ENCODE assay signal across 10 mouse cellular contexts in the genomic region with DNA sequence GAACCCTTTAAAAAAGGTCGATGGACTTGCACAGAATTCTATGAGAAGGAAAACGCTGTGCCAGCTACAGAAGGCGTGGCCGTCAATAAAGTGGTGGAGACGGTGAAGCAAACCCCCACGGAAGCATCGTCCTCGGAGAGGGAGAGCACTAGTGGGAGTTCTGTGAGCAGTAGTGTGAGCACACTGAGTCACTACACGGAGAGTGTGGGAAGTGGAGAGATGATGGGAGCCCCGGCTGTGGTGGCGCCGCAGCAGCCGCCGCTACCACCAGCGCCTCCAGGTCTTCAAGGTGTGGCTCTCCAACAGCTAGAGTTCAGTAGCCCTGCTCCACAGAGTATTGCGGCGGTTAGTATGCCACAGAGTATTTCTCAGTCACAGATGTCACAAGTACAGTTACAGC. TPM values are rescaled to one million over a fixed set of nuclear protein-coding genes. Genes with fewer than 3 reads are reported as not detected.
DNase-seq lines count a peak whose midpoint lies in the region; ATAC-seq and TF ChIP-seq lines count a peak whose summit lies in the region.
"Had no signal": no experiment of that assay in that cellular context is flagged by ENCODE, and none has a peak within 500 bp of the region (broad histone marks: within the 10 kb centered on the region; RNA-seq: fewer than 3 reads in every experiment).

No protein-coding gene starts in this region.

- peak overlapping the region; percentile 82; the same call in 1 of the 2 replicates for H3K4me3 ChIP-seq in lung, embryonic 14.5 days (ENCODE audit: low read depth, low read length)
- peak overlapping the region; percentile 89 for H3K4me3 ChIP-seq in forebrain, embryonic 14.5 days (ENCODE audit: low read depth, low read length)
- peak overlapping the region; percentile 97; the same call in 1 of the 2 replicates for H3K4me3 ChIP-seq in limb, embryonic 12.5 days (replicated peaks)
- H3K4me3 ChIP-seq: heart, adult 2 months had no signal

- 91% methylated on average over 17 of the region's 17 CpGs for WGBS in lung, embryonic 14.5 days
- WGBS in forebrain, embryonic 14.5 days, result 89% methylated on average over 17 of the region's 17 CpGs
- 93% methylated on average over 17 of the region's 17 CpGs for WGBS in limb, embryonic 12.5 days

- H3K27me3 ChIP-seq in lung, embryonic 14.5 days (ENCODE audit: insufficient read depth, low read length), result no peaks in the 10 kb centered on the region
- H3K27me3 ChIP-seq in forebrain, embryonic 14.5 days (replicated peaks; ENCODE audit: control insufficient read depth, insufficient read depth, low read length), result no peaks in the 10 kb centered on the region
- no peaks in the 10 kb centered on the region for H3K27me3 ChIP-seq in limb, embryonic 12.5 days

- no peak for DNase-seq in lung, embryonic 14.5 days
- no peak for DNase-seq in lung, adult 18-20 months
- DNase-seq in forebrain, embryonic 14.5 days (ENCODE audit: low spot score), result no peak
- peak; percentile 28 for DNase-seq in right cerebral cortex, postnatal 14 days
- DNase-seq in kidney, postnatal 14 days, result no peak
- DNase-seq in ovary, postnatal 36 days (ENCODE audit: low spot score), result no peak
- DNase-seq: heart, adult 2 months; lung, postnatal 4 days had no signal

- H3K36me3 ChIP-seq in lung, embryonic 14.5 days (ENCODE audit: insufficient read depth), result peaks cover 43% of the 10 kb centered on the region
- peaks cover 38% of the 10 kb centered on the region for H3K36me3 ChIP-seq in forebrain, embryonic 14.5 days (ENCODE audit: control insufficient read depth, insufficient read depth, low read length)
- peaks cover 34% of the 10 kb centered on the region for H3K36me3 ChIP-seq in limb, embryonic 12.5 days

- H3K4me1 ChIP-seq in lung, embryonic 14.5 days (ENCODE audit: insufficient read depth), result peaks cover 34% of the 10 kb centered on the region
- peaks cover 47% of the 10 kb centered on the region for H3K4me1 ChIP-seq in forebrain, embryonic 14.5 days (ENCODE audit: control insufficient read depth, insufficient read depth, low read length)
- H3K4me1 ChIP-seq in limb, embryonic 12.5 days (replicated peaks), result peaks cover 50% of the 10 kb centered on the region

- H3K27ac ChIP-seq in lung, embryonic 14.5 days (ENCODE audit: low read depth), result no peak overlapping the region
- H3K27ac ChIP-seq in forebrain, embryonic 14.5 days (ENCODE audit: low read depth, low read length), result no peak overlapping the region
- no peak overlapping the region for H3K27ac ChIP-seq in limb, embryonic 12.5 days
- H3K27ac ChIP-seq: heart, adult 2 months had no signal

- ATAC-seq in lung, embryonic 14.5 days (ENCODE audit: insufficient read depth), result no peak
- ATAC-seq in forebrain, embryonic 14.5 days, result no peak
- ATAC-seq in limb, embryonic 12.5 days (ENCODE audit: insufficient number of reproducible peaks, insufficient read depth, low FRiP score, low TSS enrichment, low read depth), result no peak
- ATAC-seq in megakaryocyte progenitor cell, adult 5-6 weeks (replicated peaks; ENCODE audit: poor library complexity), result no peak

- H3K9me3 ChIP-seq in lung, embryonic 14.5 days (ENCODE audit: low read depth, low read length), result no peaks in the 10 kb centered on the region
- no peaks in the 10 kb centered on the region for H3K9me3 ChIP-seq in forebrain, embryonic 14.5 days (replicated peaks; ENCODE audit: control insufficient read depth, low read length)
- H3K9me3 ChIP-seq in limb, embryonic 12.5 days, result no peaks in the 10 kb centered on the region

- peak overlapping the region; percentile 84 for H3K4me2 ChIP-seq in lung, embryonic 14.5 days
- peak overlapping the region; percentile 91 for H3K4me2 ChIP-seq in forebrain, embryonic 14.5 days (ENCODE audit: low read length)
- peak overlapping the region; percentile 82 for H3K4me2 ChIP-seq in limb, embryonic 12.5 days

- TF ChIP-seq CTCF in lung, embryonic 14.5 days (IDR thresholded peaks at IDR 0.05; ENCODE audit: low read depth), result no peak

- no peak overlapping the region for H3K9ac ChIP-seq in lung, embryonic 14.5 days
- H3K9ac ChIP-seq in forebrain, embryonic 14.5 days (ENCODE audit: low read length), result peak overlapping the region; percentile 99
- H3K9ac ChIP-seq in limb, embryonic 12.5 days (replicated peaks), result no peak overlapping the region

RNA-seq across cellular contexts. Expression of a gene that starts 2.6 kb away (rescaled TPM):
- polyA plus RNA-seq in lung, embryonic 14.5 days (2014; fragmentation: Nextera tagmentation; extraction: Ambion mirVana), result 645 and 660 TPM in 2 replicates
- 854 and 922 TPM in 2 replicates for polyA plus RNA-seq in forebrain, embryonic 14.5 days (2014; fragmentation: Nextera tagmentation; extraction: Ambion mirVana)
- 492 and 610 TPM in 2 replicates for polyA plus RNA-seq in limb, embryonic 12.5 days (2016; fragmentation: Nextera tagmentation; extraction: Ambion mirVana)
- 44.8 and 46.4 TPM in 2 replicates for total RNA-seq in megakaryocyte progenitor cell, adult 5-6 weeks (2015)
- 32.6 and 36.5 TPM in 2 replicates for total RNA-seq in megakaryocyte progenitor cell, adult 5-6 weeks (2017)
